Mouse (Mus musculus) heart, embryonic 14.5 days (tissue): ENCODE measurements around the gene Stat3. TPM values are rescaled to one million over a fixed set of nuclear protein-coding genes. Genes with fewer than 3 reads are reported as not detected.

Source experiments
- ATAC-seq: fragments of 200-750 bp; cut with Nextera tagmentation; 2 replicates; pipeline ENCODE4 v1.8.0; 2017; ENCODE audit warnings: low read depth, moderate TSS enrichment; ENCODE audit not compliant: insufficient number of reproducible peaks, insufficient read depth, low FRiP score
- H3K27ac ChIP-seq, 2 experiments: fragments of 200-500 bp in 1 of 2; fragments of 300-500 bp in 1 of 2; sonication (generic) in 1 of 2; replicated peaks in 1 of 2; 2 replicates each; pipeline ENCODE4 v1.5.1; 2012 to 2014; ENCODE audit warnings: low read depth in 2 of 2, low read length in 2 of 2, control low read depth in 1 of 2, mild to moderate bottlenecking in 1 of 2, mixed read lengths in 1 of 2; ENCODE audit not compliant: control insufficient read depth in 1 of 2, insufficient read depth in 1 of 2
- H3K27me3 ChIP-seq: fragments of 300-500 bp; sonication (generic); 2 replicates; pipeline ENCODE4 v1.6.1; 2014; ENCODE audit warnings: mild to moderate bottlenecking, low read length, control low read depth; ENCODE audit not compliant: control insufficient read depth, insufficient read depth
- H3K36me3 ChIP-seq: fragments of 300-500 bp; sonication (generic); 2 replicates; pipeline ENCODE4 v1.6.1; 2014; ENCODE audit warnings: mild to moderate bottlenecking, control low read depth, low read length, mixed read lengths; ENCODE audit not compliant: control insufficient read depth, insufficient read depth
- H3K4me1 ChIP-seq, 2 experiments: fragments of 200-500 bp in 1 of 2; fragments of 300-500 bp in 1 of 2; sonication (generic) in 1 of 2; 2 replicates each; pipeline ENCODE4 v1.6.1; 2012 to 2014; ENCODE audit warnings: low read length in 2 of 2, control low read depth in 1 of 2, mixed read lengths in 1 of 2; ENCODE audit not compliant: control insufficient read depth in 2 of 2, insufficient read depth in 2 of 2
- H3K4me2 ChIP-seq: fragments of 300-500 bp; sonication (generic); 2 replicates; pipeline ENCODE4 v1.6.1; 2014; ENCODE audit warnings: mild to moderate bottlenecking, low read length
- H3K4me3 ChIP-seq, 2 experiments: fragments of 200-500 bp in 1 of 2; fragments of 300-500 bp in 1 of 2; sonication (generic) in 1 of 2; 2 replicates each; pipeline ENCODE4 v1.5.1; 2012 to 2014; ENCODE audit warnings: low read length in 2 of 2, mild to moderate bottlenecking in 2 of 2, control low read depth in 1 of 2, low read depth in 1 of 2, moderate library complexity in 1 of 2; ENCODE audit not compliant: control insufficient read depth in 1 of 2, insufficient read depth in 1 of 2
- H3K9ac ChIP-seq: fragments of 300-500 bp; sonication (generic); 2 replicates; pipeline ENCODE4 v1.6.1; 2014; ENCODE audit warnings: mild to moderate bottlenecking, low read length
- H3K9me3 ChIP-seq: fragments of 300-500 bp; sonication (generic); 2 replicates; pipeline ENCODE4 v1.6.1; 2016; ENCODE audit warnings: low read length, control low read depth; ENCODE audit not compliant: control insufficient read depth
- WGBS: fragments of 180-500 bp; shearing (Covaris S2); extraction: QIAGEN DNeasy Blood & Tissue Kit; methylation state at CpG from one replicate; pipeline ENCODE4 v1.1.7; 2014; 5-methylcytosine and 5-hydroxymethylcytosine counted together
- polyA plus RNA-seq: library from polyadenylated mRNA; unstranded; fragments of >200 nt; fragmentation: Nextera tagmentation; extraction: Ambion mirVana; gene quantifications from 2 replicates; pipeline ENCODE4 v1.2.1, GENCODE M21; 2014

Gene Stat3
- polyA plus RNA-seq, 1 experiment from 2014 or later = 51.8 TPM

DNA sequence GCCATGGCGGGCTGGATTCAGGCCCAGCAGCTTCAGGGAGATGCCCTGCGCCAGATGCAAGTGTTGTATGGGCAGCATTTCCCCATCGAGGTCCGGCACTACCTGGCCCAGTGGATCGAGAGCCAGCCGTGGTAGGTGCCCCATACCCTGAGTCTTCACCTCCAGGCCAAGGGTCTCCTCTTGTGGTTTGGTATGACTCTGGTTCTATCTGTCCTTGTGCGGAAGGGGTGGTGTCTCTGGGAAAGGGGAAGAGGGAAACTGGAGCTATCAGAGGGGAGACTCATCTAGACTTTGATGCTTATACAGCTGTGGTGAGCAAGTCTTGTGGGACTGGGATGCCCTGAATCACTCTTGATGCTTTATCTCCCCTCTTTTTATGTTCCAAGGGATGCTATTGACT lies 78.0 kb downstream of the Stat3 start:
- Histone ChIP-seq H3K36me3 (no peaks in the 10 kb centered on the region), H3K4me1 (peaks cover 6 to 12% of the 10 kb centered on the region in 2 experiments), H3K27ac (no peak overlapping the region), H3K4me2 (0 out of 2 replicates have a peak overlapping the region, but pooled peaks have one; percentile 87), H3K9ac (no peak overlapping the region), H3K9me3 (no peaks in the 10 kb centered on the region), H3K27me3 (peaks cover 8% of the 10 kb centered on the region; the same call in 1 of the 2 replicates), H3K4me3 (peak overlapping the region in 1 of 2 experiments; percentile 61; a peak in 1 of 4 replicates)
- no peak for ATAC-seq
- WGBS = 75% methylated on average over 7 of the region's 7 CpGs

DNA sequence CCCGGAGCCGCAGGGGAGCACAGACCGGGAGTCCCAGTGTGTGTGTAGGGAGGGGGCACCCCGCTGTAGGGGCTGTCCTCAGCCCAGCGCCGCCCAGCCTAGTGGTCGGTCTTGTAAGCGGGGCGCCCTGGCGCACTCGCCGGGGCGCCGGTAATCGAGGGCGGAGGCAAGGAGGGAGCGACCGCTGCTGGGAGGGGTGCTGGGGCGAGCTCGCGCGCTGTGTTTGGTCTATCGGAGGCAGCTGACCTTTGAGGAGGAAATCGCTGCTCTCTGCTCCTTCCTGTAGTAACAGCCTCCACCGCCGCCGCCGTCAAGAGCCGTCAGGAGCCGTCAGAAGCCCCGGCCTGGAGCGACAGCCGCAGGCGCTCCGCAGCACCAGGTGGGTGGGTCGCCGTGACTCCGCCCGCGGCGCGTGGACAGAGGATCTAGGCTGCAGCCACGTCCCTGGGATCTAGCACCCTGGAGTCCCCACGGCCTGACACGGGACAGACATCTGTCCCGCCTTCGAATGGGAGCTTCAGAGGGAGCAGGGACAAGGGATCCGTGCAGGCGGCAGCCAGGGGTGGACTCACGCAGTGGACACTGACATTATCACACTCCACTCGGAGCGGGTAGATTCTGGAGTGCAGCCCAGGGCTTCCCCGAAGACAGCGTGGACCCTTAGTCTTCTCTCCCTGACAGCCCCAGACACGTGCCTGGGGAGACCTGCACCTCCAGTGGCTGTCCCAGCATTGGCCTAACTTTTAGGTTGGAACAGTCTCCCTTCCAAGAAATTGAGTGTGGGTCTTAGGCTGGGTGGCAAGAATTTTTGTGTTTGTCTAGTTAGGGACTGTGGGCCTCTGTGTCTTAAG lies 78.9 kb downstream of the Stat3 start:
- H3K4me3 ChIP-seq = peak overlapping the region; percentile 61 to 66
- under 1% methylated on average over 53 of the region's 55 CpGs for WGBS
- H3K27ac ChIP-seq = peak overlapping the region; percentile 39 to 64; a peak in 3 of 4 replicates
- peak overlapping the region; percentile 87 for H3K4me2 ChIP-seq
- peak; percentile 85 for ATAC-seq
- H3K27me3 ChIP-seq = peaks cover 8% of the 10 kb centered on the region; the same call in 1 of the 2 replicates
- no peaks in the 10 kb centered on the region for H3K9me3 ChIP-seq
- peak overlapping the region; percentile 78 for H3K9ac ChIP-seq
- H3K36me3 ChIP-seq = no peaks in the 10 kb centered on the region
- H3K4me1 ChIP-seq = peaks cover 6 to 12% of the 10 kb centered on the region in 2 experiments

DNA sequence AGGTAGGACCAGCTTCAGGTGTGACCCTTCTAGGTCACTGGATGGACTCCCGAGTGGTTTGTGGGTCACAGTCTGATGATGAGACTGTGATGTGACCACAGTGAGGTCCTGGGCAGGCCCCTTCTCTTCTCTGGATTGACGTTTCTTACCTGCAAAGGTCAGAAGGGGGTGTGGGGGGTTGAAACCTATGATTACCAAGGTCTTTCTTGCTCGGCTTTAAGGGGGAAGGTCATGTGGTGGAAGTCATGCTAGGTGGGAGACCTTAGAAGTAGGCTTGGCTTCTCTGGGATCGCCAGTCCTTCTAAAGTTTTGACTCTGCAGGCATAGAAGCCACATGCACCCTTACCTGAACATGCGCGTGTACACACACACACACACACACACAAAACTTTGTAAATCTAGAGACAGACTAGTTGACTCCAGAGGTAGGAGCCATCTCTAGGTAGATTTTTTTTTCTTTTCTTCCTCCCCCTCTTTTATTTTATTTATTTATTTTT lies 79.7 kb downstream of the Stat3 start:
- H3K9ac ChIP-seq = peak overlapping the region; percentile 78; the same call in 1 of the 2 replicates

DNA sequence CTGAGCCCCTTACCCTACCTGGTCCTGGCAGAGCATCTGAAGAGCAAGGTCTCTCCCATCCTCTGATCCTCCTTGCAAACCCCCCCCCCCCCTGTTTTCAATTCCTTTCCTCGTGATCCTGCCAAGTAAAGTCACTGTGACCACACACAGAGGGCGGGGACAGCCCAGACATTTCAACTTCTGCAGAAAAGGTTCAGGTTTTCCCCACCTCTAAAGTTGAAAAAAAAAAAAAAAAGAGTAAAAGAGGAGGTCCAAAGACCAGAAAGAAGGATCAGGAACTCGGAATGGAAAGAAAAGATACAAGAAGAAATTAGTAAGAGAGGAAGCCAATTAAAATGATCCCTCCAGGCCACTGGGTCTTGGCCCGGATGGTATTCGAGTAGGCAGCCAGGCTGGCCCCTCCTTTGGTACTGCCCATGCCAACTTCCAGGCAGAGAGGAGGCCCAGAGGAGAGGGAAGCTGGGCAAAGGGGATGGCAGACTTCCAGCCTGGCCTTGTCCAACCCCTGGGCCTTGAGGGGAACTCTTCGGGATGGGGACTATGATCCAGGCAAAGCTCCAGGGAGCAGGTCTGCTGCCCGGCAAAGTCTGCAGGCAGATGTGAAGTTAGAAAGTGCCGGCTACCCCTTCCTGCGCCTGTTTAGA lies 80.3 kb downstream of the Stat3 start, which contains the start of gene Stat5a:
Gene Stat5a, plus strand, starts transcription at position 417 of the 644 bp plus-strand sequence.
- Histone ChIP-seq H3K4me2 (peak within 1 kb of the TSS; percentile 87), H3K4me3 (peak within 1 kb of the TSS; percentile 61 to 66), H3K9me3 (no peaks in the 10 kb centered on the region), H3K27ac (peak within 1 kb of the TSS; percentile 39 to 64; a peak in 3 of 4 replicates), H3K4me1 (peaks cover 8 to 12% of the 10 kb centered on the region in 2 experiments), H3K9ac (peak within 1 kb of the TSS; percentile 78), H3K36me3 (no peaks in the 10 kb centered on the region), H3K27me3 (peaks cover 8% of the 10 kb centered on the region; the same call in 1 of the 2 replicates)
- 60% methylated on average over 9 of the region's 9 CpGs for WGBS
- no peak for ATAC-seq

More for the DNA sequence above, 79.7 kb downstream of the Stat3 start:
- 50% methylated on average over 6 of the region's 6 CpGs for WGBS
- Histone ChIP-seq H3K4me2 (peak overlapping the region; percentile 87), H3K4me1 (peaks cover 6 to 12% of the 10 kb centered on the region in 2 experiments), H3K9me3 (no peaks in the 10 kb centered on the region), H3K27me3 (peaks cover 8% of the 10 kb centered on the region; the same call in 1 of the 2 replicates), H3K36me3 (no peaks in the 10 kb centered on the region), H3K27ac (no peak overlapping the region), H3K4me3 (peak overlapping the region in 1 of 2 experiments; percentile 61; a peak in 2 of 4 replicates)
- ATAC-seq = no peak

DNA sequence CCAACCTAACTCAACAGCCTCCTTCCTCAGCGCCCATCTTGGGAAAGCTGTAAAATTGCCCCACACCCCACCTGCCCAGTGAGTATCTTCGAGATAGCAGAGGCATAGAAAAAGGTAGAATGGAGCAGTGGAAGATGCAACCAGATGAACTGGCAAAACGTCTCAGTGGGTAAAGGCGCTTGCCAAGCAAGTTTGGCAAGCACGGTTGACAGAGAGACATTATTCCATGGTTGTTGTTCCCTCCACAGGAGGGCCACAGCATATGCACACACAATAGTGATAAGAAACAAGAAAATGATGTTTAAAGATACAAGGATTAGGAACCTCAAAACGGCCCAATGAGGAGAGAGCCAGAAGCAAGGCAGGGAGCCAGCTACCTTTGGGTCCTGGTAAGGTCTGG lies 81.4 kb downstream of the Stat3 start:
- peaks cover 8 to 12% of the 10 kb centered on the region in 2 experiments for H3K4me1 ChIP-seq
- no peak for ATAC-seq
- no peaks in the 10 kb centered on the region for H3K9me3 ChIP-seq
- H3K9ac ChIP-seq = no peak overlapping the region
- no peak overlapping the region for H3K4me3 ChIP-seq
- H3K27me3 ChIP-seq = peaks cover 8% of the 10 kb centered on the region; the same call in 1 of the 2 replicates
- 67% methylated on average over 6 of the region's 6 CpGs for WGBS
- H3K27ac ChIP-seq = no peak overlapping the region
- H3K4me2 ChIP-seq = no peak overlapping the region
- H3K36me3 ChIP-seq = no peaks in the 10 kb centered on the region

DNA sequence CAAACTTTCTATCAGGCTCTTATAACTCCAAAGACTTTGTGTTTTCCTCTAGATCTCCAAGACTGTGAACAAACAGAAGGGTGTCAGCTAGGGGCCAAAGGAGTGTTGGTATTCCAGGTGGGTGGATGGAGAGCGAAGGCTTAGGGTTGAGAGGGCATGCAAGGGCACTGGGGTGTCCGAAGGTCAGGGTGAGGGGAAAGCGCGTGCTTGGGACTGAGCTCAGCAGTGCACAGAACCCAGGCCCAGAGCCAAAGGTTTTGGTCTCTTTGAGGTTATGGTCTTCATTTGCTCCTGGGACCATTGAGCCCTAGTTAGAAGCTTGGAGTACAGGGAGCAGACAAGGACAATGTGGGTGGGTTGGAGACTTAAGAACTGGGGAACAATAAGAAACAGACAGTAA lies 84.2 kb downstream of the Stat3 start:
- no peak for ATAC-seq
- H3K4me2 ChIP-seq = no peak overlapping the region
- peaks cover 6 to 13% of the 10 kb centered on the region in 2 experiments for H3K4me1 ChIP-seq
- no peak overlapping the region for H3K9ac ChIP-seq
- peaks cover 3% of the 10 kb centered on the region; the same call in 1 of the 2 replicates for H3K27me3 ChIP-seq
- H3K36me3 ChIP-seq = no peaks in the 10 kb centered on the region
- no peaks in the 10 kb centered on the region for H3K9me3 ChIP-seq
- 89% methylated on average over 4 of the region's 4 CpGs for WGBS
- no peak overlapping the region for H3K27ac ChIP-seq
- H3K4me3 ChIP-seq = no peak overlapping the region

DNA sequence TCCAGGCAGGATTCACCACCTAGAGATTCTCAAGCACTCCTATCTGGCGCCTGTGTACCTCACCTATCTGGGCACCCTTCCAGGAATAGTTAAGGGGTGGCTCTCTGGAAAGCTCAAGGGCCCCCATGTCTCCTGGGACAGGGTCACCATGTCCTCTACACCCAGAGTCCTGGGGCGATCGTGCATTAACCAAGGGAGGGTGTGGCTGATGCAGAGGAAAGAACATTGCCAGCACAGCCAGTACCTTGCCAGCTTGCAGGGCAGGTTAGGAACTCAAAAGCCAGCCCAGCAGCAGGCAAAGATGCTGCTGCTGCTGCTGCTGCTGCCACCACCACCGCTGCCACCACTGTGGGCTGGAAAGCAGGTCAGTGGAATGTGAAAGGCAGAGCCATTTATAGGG lies 85.1 kb downstream of the Stat3 start:
- Histone ChIP-seq H3K4me1 (peaks cover 6 to 9% of the 10 kb centered on the region in 2 experiments; a peak in 3 of 4 replicates), H3K4me2 (no peak overlapping the region), H3K4me3 (no peak overlapping the region), H3K36me3 (no peaks in the 10 kb centered on the region), H3K9me3 (no peaks in the 10 kb centered on the region), H3K27me3 (peaks cover 3% of the 10 kb centered on the region; the same call in 1 of the 2 replicates), H3K9ac (no peak overlapping the region), H3K27ac (no peak overlapping the region)
- no peak for ATAC-seq
- 30% methylated on average over 4 of the region's 4 CpGs for WGBS
